Mouse (Mus musculus): ENCODE results near the gene Trmt2a. TPM values are rescaled to one million over a fixed set of nuclear protein-coding genes. Genes with fewer than 3 reads are reported as not detected.

Trmt2a gene
- total RNA-seq, 4 experiments from 2014 or later = 55.2 to 69.1 (median 57.6) TPM

GRCm38 (mm10) chr16:18231047-18231446 lies 17.4 kb upstream of the Trmt2a start:
- DNase-seq (ENCODE audit: low spot score in 2 of 2) = no peak

- no peak for DNase-seq (ENCODE audit: low spot score in 2 of 2)
Observed at GRCm38 (mm10) chr16:18231451-18231850, 17.0 kb upstream of the Trmt2a start.

- DNase-seq (ENCODE audit: low spot score in 2 of 2) = no peak
Observed at GRCm38 (mm10) chr16:18233451-18233850, 15.0 kb upstream of the Trmt2a start.

GRCm38 (mm10) chr16:18233919-18234670 lies 14.4 kb upstream of the Trmt2a start:
- peak in 1 of 2 experiments; percentile 26 for DNase-seq (ENCODE audit: low spot score in 2 of 2)

- peak in 1 of 2 experiments; percentile 76 for DNase-seq (ENCODE audit: low spot score in 2 of 2)
Observed at GRCm38 (mm10) chr16:18234671-18235388, 13.6 kb upstream of the Trmt2a start, which contains the start of gene Zdhhc8. Gene Zdhhc8, minus strand, starts transcription at chr16:18235136.

- peak; percentile 67 to 69 for DNase-seq (ENCODE audit: low spot score in 2 of 2)
Observed at GRCm38 (mm10) chr16:18235389-18236065, 13.0 kb upstream of the Trmt2a start.

GRCm38 (mm10) chr16:18236676-18237501 lies 11.6 kb upstream of the Trmt2a start:
- DNase-seq (ENCODE audit: low spot score in 2 of 2) = no peak

- DNase-seq (ENCODE audit: low spot score in 2 of 2) = no peak
Observed at GRCm38 (mm10) chr16:18241581-18241980, 6.9 kb upstream of the Trmt2a start.

GRCm38 (mm10) chr16:18247521-18248399 lies 719 bp upstream of the Trmt2a start:
- DNase-seq (ENCODE audit: low spot score in 2 of 2) = no peak

GRCm38 (mm10) chr16:18249364-18249967 lies 987 bp downstream of the Trmt2a start:
- no peak for DNase-seq (ENCODE audit: low spot score in 2 of 2)

GRCm38 (mm10) chr16:18250231-18250630 lies 1.8 kb downstream of the Trmt2a start:
- DNase-seq (ENCODE audit: low spot score in 2 of 2) = no peak

GRCm38 (mm10) chr16:18250828-18251790 lies 2.6 kb downstream of the Trmt2a start:
- DNase-seq (ENCODE audit: low spot score in 2 of 2) = no peak

GRCm38 (mm10) chr16:18252736-18253135 lies 4.3 kb downstream of the Trmt2a start:
- DNase-seq (ENCODE audit: low spot score in 2 of 2) = no peak

- DNase-seq (ENCODE audit: low spot score in 2 of 2) = no peak
Observed at GRCm38 (mm10) chr16:18253866-18254265, 5.4 kb downstream of the Trmt2a start.

- DNase-seq (ENCODE audit: low spot score in 2 of 2) = no peak
Observed at GRCm38 (mm10) chr16:18258221-18258620, 9.7 kb downstream of the Trmt2a start, which contains the start of gene Gm49776. Gene Gm49776, minus strand, starts transcription at chr16:18258321.

- DNase-seq (ENCODE audit: low spot score in 2 of 2) = no peak
Observed at GRCm38 (mm10) chr16:18265024-18265423, 16.5 kb downstream of the Trmt2a start.

- no peak for DNase-seq (ENCODE audit: low spot score in 2 of 2)
Observed at GRCm38 (mm10) chr16:18268182-18268581, 19.7 kb downstream of the Trmt2a start.

GRCm38 (mm10) chr16:18275166-18275565 lies 26.7 kb downstream of the Trmt2a start:
- DNase-seq (ENCODE audit: low spot score in 2 of 2) = no peak
